23 mouse cellular contexts compared by ENCODE assay signal in the genomic region with DNA sequence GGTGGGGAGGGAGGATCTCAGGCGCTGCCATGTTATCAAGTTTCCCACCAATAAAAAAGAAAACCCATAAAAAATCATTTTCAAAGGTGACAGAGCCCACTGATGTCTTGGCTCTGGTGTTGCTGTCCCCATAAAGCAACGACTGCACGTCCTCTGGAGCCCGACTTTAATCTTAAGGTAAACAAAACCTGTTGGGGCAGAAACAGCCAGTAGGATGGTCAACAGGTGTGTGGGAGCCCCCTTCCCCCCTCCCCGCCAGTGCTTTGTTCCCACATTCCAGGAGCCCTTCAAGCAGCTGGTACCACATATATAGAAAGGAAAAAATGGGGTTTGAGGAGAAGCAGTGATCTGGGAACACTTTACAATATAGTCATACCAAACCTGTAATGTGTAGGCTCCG.
"Had no signal": no experiment of that assay in that cellular context is flagged by ENCODE, and none has a peak within 500 bp of the region (broad histone marks: within the 10 kb centered on the region; RNA-seq: fewer than 3 reads in every experiment).

No protein-coding gene starts in this region.

- H3K9me3 ChIP-seq: heart, embryonic 13.5 days; heart, embryonic 15.5 days; hindbrain, embryonic 13.5 days; hindbrain, embryonic 15.5 days; limb, embryonic 10.5 days; limb, embryonic 12.5 days had no signal

- H3K36me3 ChIP-seq: heart, embryonic 13.5 days; heart, embryonic 15.5 days; hindbrain, embryonic 13.5 days; hindbrain, embryonic 15.5 days; limb, embryonic 10.5 days; limb, embryonic 12.5 days had no signal

- H3K4me3 ChIP-seq: heart, adult 2 months; heart, embryonic 13.5 days; heart, embryonic 15.5 days; hindbrain, embryonic 13.5 days; hindbrain, embryonic 15.5 days; layer of hippocampus, adult 2 months; left cerebral cortex, adult 2 months; limb, embryonic 10.5 days; limb, embryonic 12.5 days had no signal

- H3K9ac ChIP-seq: heart, embryonic 13.5 days; heart, embryonic 15.5 days; hindbrain, embryonic 13.5 days; hindbrain, embryonic 15.5 days; limb, embryonic 12.5 days had no signal

- H3K4me2 ChIP-seq: heart, embryonic 11.5 days; heart, embryonic 13.5 days; heart, embryonic 15.5 days; hindbrain, embryonic 13.5 days; hindbrain, embryonic 15.5 days; limb, embryonic 12.5 days; liver, embryonic 11.5 days had no signal

- H3K27ac ChIP-seq: heart, adult 2 months; heart, embryonic 13.5 days; heart, embryonic 15.5 days; hindbrain, embryonic 13.5 days; hindbrain, embryonic 15.5 days; hindbrain, postnatal 0 days; layer of hippocampus, adult 2 months; left cerebral cortex, adult 2 months; limb, embryonic 10.5 days; limb, embryonic 12.5 days had no signal

- H3K27me3 ChIP-seq: hindbrain, embryonic 13.5 days; hindbrain, embryonic 15.5 days; limb, embryonic 12.5 days had no signal

- DNase-seq: gastrocnemius, postnatal 14 days; gastrocnemius, postnatal 36 days; heart, adult 2 months; heart, postnatal 14 days; heart, postnatal 36 days; kidney, adult 18-20 months; kidney, adult 8-10 months; kidney, postnatal 10 days; kidney, postnatal 25 days; kidney, postnatal 4 days; liver had no signal

- ATAC-seq: hindbrain, postnatal 0 days; intestine, embryonic 16.5 days had no signal
